Mouse (Mus musculus) thymus, postnatal 25 days (tissue): ENCODE data around the gene Zfhx3.

Experiments
- DNase-seq: peaks from one replicate; pipeline ENCODE4 v3.0.0; 2022

Zfhx3 gene

DNA sequence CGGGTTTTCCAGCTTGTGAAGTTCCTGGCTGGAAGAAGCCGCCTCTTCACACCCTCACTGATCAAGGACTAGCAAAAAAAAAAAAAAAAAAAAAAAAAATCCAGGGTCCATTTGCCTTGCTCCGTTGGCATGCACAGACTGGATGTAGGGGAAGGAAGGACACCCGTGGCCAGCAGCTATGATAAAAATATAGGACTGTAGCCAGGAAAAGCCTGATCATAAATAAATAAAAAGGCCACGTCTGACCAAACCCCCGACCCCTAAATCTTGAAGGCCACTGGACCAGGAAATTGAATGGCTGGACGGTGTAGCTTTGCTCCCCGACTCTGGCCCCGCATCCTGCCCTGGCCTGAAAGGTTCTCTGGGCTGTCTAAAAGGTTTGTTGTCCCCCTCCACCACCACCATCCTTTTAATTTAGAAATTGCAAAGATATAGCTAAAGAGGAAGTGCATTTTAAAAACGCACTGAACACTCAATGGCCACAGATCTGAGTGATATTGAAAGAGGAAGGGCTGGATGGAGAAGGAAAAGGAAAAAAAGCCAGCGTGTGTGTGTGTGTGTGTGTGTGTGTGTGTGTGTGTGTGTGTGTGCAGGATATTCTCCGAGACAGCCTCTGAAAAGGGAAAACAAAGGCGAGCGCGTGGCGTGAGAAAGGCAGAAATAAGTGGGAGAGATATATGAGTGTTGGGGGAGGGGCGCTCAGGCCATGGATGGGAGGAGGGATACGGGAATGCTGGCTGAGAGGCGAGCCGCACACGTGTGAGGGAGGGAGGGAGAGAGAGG is 749.2 kb downstream of the Zfhx3 start:
- DNase-seq, result no peak

- no peak for DNase-seq
These were observed 749.8 kb downstream of the Zfhx3 start for GRCm38 (mm10) chr8:108692239-108692627.

DNA sequence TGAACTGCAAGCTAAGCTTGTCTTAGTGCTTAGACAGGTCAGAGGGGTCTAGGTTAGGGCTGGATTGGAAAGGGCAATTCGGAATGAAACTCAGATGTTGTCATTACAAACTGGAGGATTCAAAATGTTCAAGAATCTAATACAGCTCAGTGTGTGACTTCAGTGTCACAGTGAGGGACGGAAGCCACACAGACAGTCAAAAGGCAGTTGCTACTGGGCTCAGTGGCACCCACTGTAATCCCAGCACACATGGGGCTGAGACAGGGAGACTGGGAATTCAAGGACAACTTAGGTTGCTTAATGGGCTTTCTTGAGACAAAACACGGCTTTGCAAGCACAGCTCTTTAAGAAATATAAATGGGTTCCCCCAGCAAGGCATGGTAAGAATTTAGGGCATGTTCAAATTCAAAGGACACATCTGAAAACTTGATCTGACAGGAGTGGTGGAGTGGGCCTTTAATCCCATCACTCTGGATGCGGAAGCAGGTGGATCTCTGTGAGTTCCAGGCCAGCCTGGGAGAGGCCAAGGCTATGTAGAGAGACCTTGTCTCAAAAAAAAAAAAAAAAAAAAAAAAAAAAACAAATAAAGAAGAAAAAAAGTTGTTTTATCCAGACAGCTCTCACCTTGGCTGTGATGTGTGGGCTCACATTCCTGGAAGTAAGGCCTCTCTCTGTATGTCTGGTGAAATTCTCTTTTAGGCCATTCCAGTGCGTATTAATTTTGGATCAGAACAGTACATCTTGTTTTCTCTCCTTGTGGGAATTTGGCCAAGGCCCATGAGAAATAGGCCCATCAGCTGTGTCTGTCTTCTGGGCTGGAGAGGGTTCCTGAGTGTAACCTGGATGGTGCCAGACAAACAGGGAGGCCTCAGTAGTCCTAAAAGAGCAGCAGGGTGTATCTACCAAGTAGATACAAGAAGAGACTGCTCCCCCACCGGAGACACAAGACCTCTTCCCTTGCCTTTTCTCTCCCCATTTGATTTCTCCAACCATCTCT is 750.5 kb downstream of the Zfhx3 start:
- no peak for DNase-seq

DNA sequence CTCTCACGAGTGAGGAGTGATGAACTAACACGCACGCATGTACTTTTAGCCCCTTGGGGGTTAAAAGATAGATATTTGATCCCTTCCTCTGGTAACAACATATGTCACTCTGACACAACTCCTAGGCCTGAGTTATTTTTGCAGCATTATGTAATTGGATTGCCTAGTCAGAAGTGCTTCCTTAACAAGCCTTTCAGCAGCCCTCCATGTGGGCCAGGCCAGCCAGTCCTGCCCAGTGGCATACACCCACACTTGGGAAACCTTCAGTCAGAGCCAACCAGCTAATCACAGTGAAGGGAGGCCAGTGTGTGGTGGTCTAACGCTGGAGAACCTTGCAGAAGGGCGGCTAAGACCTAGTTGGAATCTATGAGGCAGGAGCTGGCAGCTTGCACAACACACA is 751.4 kb downstream of the Zfhx3 start:
- DNase-seq, result no peak

GRCm38 (mm10) chr8:108694516-108694915 is 752.1 kb downstream of the Zfhx3 start:
- DNase-seq, result no peak

DNA sequence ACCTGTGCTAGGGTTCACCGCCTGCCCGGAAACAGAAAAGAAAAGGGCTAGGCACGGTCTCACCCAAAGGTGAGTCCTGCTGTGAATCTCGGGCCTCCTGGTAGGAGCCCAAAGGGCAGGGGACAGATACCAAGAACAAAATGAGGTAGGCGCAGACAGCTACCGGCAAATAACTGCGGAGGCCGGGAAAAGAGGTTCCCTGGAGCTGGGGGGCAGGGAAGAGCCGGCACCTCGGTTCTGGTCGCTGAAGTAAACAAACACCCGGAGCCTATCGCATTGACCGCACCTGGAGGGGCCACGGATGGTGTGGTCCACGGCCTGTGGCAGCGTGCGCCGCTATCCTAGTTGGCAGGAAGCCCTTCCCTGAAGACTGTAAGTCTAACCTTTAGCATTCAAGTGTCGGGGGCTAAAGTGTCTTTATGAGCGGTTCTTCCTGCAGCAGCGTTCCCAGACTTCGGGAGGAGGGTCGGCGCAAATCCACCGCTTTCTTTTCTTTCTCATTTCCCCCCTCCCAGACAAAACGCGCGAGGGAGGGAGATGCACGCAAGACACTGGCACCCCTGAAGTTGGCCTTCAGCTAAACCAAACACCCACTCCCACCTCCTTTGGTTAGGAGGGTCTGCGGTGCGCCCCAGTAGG is 752.9 kb downstream of the Zfhx3 start:
- DNase-seq, result no peak

- DNase-seq, result no peak
These were observed 753.6 kb downstream of the Zfhx3 start for GRCm38 (mm10) chr8:108695938-108696630.

GRCm38 (mm10) chr8:108696631-108697410 is 754.4 kb downstream of the Zfhx3 start:
- no peak for DNase-seq

- DNase-seq, result no peak
These were observed 755.1 kb downstream of the Zfhx3 start for GRCm38 (mm10) chr8:108697589-108697988.

GRCm38 (mm10) chr8:108698101-108698660 is 755.7 kb downstream of the Zfhx3 start:
- DNase-seq, result no peak

- DNase-seq, result no peak
These were observed 756.6 kb downstream of the Zfhx3 start for GRCm38 (mm10) chr8:108699011-108699410.

GRCm38 (mm10) chr8:108699454-108700345 is 757.3 kb downstream of the Zfhx3 start:
- DNase-seq, result no peak

- no peak for DNase-seq
These were observed 759.1 kb downstream of the Zfhx3 start for GRCm38 (mm10) chr8:108701381-108702175.

DNA sequence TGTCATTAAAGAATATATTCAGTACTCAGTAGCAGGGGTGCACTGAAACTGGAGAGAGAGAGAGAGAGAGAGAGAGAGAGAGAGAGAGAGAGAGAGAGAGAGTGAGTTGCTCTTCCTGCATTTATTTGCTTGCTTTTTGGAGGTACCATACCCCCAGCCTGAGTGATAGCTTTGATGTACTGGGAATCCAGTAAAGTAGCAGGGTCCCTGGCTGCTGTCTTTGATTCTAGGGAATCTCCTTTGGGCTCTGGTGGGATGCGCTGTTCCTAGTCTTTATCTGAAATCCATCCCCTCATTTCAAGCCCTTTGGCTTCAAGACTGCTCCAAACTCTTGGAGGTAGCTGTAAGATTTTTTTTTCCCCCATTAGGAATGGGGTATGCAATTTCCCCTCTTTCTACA is 759.8 kb downstream of the Zfhx3 start:
- no peak for DNase-seq

- DNase-seq, result no peak
These were observed 763.3 kb downstream of the Zfhx3 start for GRCm38 (mm10) chr8:108705751-108706150.

GRCm38 (mm10) chr8:108706491-108706847 is 764.0 kb downstream of the Zfhx3 start:
- DNase-seq, result no peak

DNA sequence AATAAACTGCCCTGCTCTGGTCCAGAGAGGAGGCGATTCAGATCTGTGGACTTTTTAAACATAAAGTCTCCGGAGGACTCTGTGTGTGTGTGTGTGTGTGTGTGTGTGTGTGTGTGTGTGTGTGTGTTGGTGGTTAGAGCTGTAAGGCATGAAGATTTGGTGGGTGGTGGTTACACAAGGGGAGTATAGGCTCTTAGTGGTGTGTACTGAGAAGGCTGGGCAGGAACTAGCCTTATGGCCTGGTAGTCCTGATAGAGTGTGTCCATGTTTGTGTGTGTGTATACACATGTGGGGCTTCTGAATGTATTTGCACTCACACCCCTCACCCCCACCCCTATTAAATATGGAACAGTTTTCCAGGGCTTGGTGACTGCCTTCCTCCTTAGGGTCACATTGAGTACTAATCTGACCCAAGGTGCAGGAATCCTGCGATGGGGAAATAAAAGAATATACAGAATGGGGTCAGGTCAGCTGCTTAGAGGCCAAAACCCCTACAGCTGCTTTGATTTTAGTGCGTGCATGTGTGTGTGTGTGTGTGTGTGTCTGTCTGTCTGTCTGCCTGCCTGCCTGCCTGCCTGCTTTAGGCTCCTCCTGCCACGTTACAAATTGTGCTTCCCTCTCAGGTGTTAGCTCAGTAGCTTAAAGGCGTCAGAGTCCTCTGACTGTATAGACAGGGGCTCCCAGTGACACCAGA is 764.6 kb downstream of the Zfhx3 start:
- DNase-seq, result no peak

DNA sequence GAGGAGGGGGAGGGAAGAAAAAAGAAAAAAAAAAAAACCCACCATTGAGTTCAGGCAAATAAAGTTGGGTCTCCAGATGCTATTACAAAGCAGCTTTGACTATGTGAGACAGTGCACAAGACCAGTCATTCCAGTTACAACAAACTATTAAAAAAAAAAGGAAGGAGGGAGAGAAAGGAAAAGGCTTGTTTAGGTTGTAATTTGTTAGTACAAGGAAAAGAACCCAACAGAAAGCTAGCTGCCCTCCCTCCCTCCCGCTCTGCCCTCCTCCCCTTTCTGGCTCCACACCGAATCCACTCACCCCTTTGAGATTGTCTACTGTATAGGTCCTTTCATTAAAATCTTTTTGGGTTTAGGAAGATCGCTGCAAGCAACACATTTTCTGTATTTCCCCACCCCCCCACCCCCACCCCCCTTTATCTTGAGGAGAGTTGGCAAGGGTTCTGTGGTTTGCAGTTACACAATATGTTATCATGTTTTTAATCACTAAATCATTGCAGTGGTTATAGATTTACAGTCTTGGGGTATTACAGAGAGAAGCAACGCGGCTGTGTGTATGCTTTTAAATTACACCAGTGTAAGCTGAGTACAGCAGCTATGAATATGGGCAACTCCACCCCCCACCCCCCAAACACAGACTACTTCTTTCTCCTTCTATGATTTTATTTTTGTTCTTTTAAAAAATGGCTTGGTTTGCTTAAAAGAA is 765.3 kb downstream of the Zfhx3 start:
- no peak for DNase-seq
